Mouse (Mus musculus): ENCODE measurements around the gene Chek2.

Chek2 gene
- long read RNA-seq, experiment 1, partial matches to known transcripts: 0 of 3 reads
- long read RNA-seq, experiment 1, other reads (novel, unspliced or antisense): 0 of 3 reads
- long read RNA-seq, experiment 2, partial matches to known transcripts: 0 of 2 reads
- long read RNA-seq, experiment 2, other reads (novel, unspliced or antisense): 2 of 2 reads

DNA sequence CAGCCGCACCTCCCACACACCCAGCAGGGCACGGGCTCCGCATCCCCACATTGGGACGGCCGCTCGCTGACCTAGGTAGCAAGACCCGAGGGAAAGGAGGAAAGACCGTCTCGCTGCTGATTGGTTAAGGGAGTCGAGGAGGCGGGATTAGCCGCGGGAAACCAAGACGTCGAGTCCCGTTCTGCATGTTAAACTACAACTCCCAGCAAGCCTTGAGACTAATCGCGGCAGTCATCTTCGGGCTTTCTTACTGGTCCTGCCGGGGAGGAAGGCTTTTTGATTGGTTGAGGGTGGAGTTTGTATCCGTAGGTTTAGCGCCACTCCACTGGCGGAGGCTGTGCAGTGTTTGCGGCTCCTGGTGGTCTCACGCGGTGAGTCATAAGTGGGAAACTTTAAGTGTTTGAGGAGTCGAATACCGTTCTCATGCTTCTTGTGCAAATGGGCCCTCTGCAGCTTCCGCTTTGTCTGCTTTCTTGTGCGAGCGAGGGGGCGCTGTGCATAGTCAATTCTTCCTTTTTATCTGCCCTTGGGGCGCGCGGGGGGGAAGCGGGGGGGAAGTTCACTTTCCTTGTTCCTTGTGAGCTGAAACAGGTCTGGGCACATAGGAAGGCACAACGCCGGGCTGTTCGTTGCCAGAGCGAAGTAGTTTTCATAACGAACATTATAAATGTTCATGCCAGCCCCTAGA lies at the start of gene Chek2, which contains the start of gene Hscb:
Gene Chek2, plus strand, starts transcription at position 302 of the 688 bp plus-strand sequence.
Gene Hscb, minus strand, starts transcription at position 100 of the 688 bp plus-strand sequence.
- intact Hi-C loops (cut with DNase I): loop anchor here (10.0 kb wide), 1 partner anchor 425 kb away; no protein-coding TSS in a partner anchor

GRCm38 (mm10) chr5:110794363-110794762 lies 45.4 kb upstream of the Chek2 start:
- intact Hi-C loops (cut with DNase I): no loop called here

- intact Hi-C loops (cut with DNase I): no loop called here
Observed at GRCm38 (mm10) chr5:110797696-110798095, 42.1 kb upstream of the Chek2 start.

- intact Hi-C loops (cut with DNase I): no loop called here
Observed at GRCm38 (mm10) chr5:110801036-110801624, 38.6 kb upstream of the Chek2 start.

- intact Hi-C loops (cut with DNase I): no loop called here
Observed at GRCm38 (mm10) chr5:110802186-110802585, 37.6 kb upstream of the Chek2 start.

DNA sequence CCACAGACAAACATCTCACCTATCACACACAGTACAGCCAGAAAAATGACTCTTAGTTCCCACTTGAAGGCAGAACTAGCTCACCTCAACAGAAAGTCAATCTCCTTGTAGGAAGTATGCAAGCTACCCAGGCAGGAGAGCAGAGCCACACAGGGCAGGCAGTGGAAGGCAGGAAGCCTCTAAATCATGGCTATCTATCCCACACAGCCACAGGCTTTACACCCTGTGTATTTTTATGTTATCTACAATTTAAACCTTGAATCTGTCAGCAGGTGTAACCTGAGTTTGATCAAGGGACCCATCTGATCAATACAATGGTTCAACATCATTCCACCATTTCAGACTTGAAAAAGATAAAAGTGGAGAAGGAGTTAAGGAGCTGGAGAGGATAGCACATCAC lies 37.0 kb upstream of the Chek2 start:
- intact Hi-C loops (cut with DNase I): no loop called here

GRCm38 (mm10) chr5:110804012-110804743 lies 35.6 kb upstream of the Chek2 start:
- intact Hi-C loops (cut with DNase I): no loop called here

DNA sequence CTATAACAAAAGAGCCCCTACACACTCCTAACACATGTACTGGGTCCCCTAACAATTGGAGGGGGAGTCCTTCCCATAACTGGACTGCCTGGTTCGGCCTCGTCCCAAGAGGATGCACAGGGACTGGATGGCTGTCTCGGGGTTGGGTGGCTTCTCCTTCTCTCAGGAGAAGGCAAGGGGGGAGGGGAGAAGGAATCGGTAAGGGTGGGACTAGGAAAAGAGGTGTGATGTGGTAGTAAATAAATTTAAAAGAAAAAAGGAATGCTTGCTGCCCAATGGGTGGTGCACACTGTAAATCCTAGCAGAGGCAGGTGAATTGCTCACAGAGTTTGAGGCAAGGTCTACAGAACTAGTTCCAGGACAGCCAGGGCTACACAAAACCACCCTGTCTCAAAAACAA lies 33.6 kb upstream of the Chek2 start:
- intact Hi-C loops (cut with DNase I): loop anchor here (5.0 kb wide), 1 partner anchor 34 kb away; the partner anchor contains the start of gene Ep400

GRCm38 (mm10) chr5:110806676-110807075 lies 33.1 kb upstream of the Chek2 start:
- intact Hi-C loops (cut with DNase I): loop anchor here (5.0 kb wide), 1 partner anchor 34 kb away; the partner anchor contains the start of gene Ep400

DNA sequence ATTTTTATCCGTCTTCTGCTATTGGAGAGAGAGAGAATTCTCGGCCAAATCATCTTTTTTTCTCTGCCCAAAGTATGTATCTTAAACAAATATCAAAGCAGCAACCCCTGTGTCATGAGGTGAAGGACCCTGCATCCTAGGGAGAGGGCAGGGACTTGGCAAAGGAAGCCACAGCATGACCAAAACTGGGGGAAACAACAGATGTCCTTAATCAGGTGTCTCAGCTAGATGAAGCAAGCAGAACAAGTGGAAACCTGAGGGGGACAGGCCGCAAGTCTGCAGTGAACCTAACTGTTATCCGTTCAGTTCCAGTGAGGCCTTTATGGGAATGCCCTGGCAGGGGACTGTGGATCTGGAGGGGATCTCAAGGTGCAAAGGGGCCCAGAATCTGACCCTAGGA lies 32.3 kb upstream of the Chek2 start:
- intact Hi-C loops (cut with DNase I): loop anchor here (5.0 kb wide), 1 partner anchor 35 kb away; the partner anchor contains the start of gene Ep400

DNA sequence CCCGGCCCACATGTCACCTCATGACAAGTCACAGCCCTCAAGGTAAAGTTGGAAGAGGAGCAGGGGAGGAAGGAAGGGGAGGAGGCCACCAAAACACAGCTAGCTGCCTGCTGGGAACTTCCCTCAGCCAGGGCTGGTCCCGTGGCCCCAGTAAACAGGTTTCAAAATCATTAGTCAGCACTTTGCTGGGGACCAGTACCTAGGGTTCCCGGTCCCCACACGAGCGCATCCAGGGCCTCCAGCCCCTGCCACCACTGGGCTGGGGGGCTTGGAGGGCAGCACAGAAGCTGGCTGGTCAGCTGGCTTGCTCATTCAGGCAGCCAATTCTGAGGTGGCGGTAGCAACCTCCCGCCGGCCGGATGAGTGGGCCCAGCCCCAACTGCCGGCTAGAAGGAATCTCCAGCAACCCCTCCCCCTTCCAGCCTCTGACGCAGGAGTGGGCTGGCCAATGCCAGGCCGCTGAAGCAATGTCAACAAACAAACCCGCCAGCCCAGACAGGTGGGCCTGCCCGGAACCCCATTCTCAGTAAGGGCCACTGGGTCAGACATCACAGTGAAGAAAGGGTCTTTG lies 31.6 kb upstream of the Chek2 start:
- intact Hi-C loops (cut with DNase I): loop anchor here (5.0 kb wide), 1 partner anchor 36 kb away; the partner anchor contains the start of gene Ep400

DNA sequence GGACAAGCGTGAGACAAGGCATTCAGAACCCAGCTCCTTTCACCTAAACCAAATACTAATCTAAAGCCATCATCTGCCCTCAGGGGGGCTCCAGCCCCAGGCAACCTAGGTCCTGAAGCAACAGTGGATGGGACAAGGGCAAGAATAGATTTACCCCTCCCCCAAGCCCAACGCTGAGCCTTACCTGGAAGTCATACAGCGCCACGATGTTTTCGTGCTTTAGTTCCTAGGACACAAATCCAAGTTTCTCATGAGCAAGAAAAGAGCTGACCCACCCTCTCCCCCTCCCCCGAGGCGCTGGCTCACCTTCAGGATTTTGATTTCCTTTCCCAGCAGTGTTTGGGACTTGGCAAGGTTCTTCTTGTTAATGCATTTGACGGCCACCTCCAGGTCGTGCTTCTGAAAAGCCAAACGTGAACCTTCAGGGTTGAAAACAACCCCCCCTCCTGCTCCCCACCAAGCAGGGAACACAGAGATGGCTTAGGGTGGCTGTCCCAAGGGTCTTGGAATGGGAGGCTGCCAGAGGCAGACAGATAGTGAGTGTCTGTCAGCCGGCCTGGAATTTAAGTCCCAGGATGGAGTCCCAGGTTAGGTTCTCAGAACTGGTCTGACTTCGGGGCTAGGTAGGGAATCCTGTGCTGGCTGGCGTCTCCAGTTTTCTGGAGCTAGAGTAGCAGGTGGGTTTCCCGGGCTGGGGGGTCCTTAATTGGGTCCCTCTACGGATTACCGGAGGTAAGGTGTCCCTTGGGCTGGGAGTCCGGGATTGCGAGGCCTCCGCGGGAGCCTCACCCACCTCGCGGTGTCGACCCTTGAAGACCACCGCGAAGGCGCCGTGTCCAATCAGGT lies 30.7 kb upstream of the Chek2 start:
- intact Hi-C loops (cut with DNase I): loop anchor here (5.0 kb wide), 1 partner anchor 37 kb away; the partner anchor contains the start of gene Ep400

GRCm38 (mm10) chr5:110809667-110810325 lies 30.0 kb upstream of the Chek2 start, which contains the start of gene Ulk1:
TSS of gene Ulk1 (minus strand) at chr5:110810097.
- intact Hi-C loops (cut with DNase I): loop anchor here (5.0 kb wide), 1 partner anchor 37 kb away; the partner anchor contains the start of gene Ep400

DNA sequence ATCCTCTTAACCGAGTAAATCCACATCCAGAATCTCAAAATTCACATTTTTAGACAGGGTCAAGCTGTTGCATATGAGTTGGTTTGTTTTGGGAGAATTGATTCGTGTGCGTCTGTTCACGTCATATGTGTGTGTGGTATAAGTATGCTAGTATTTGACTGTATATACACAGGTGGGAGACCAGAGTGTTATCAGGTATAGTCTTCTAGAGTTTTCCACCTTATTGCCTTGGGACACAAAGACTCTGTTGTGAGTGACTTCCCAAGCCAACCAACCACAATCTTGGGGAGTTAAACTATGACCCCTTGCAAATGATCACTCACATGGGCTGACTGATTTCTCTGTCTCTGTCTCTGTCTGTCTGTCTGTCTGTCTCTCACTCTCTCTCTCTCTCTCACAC lies 15.4 kb upstream of the Chek2 start:
- intact Hi-C loops (cut with DNase I): no loop called here

DNA sequence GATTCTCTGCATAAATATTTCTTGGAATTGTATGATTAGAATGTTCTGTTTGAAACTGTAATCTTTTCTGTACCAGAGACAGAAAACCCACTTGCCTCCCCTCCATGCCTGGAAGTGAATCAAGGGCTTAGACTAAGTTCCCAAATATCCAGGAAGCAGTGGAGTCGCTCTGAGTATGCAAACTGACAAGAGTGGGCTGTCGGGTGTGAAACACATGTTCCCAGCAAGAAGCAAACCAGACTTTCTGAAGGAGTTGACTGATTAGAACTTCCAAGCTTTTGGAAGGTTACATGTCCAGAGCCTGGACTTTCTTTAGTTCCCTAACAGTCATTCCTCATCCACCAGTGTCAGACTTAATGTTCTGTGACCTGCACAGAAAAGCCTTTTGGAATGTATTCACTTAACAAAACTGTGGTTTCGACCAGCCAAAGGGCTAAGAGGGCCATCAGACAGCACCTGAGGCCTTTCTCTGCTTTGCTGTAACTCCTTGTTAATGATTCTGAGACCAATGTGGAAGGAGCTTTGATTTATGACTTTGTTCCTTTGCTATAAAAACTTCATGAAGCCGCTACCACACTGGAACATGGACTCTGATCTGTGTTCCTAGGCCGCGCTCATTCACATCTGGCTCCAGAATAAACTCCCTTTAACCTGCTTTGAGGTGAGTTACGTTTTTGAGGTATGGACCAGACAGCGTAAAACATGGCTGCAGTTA lies 12.8 kb upstream of the Chek2 start:
- intact Hi-C loops (cut with DNase I): no loop called here

- intact Hi-C loops (cut with DNase I): no loop called here
Observed at GRCm38 (mm10) chr5:110827576-110827975, 12.2 kb upstream of the Chek2 start.

DNA sequence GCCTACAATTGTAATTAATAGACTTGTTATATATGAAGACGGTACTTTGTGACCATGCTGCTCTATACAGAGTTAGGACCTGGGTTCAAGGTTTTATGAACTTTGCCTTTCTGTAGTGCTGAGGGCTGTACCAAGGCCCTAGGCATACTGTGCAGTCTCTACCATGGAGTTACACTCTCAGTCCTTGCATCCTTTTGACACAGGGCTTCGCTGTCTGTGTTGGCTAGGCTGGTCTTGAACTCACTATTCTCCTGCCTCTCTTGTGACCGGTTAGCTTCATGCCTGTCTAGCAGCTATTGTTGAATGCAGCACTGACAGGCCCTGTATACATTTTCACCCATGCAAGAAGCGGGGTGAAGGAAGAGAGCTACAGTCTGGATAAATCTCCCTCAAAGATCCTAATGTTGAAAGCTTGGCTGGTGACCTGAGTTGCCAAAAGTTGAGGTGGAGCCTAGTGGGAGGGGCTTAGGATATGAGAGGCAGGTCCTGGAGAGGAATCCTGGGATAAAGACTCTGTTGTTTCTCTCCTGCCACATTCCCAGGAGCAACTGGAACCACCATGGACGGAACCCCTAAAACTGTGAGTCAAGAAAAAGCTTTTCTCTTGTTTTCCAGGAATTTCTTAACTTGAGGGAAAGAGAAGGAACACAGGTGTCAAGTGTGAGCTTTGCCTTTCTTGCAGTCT lies 8.6 kb upstream of the Chek2 start:
- intact Hi-C loops (cut with DNase I): loop anchor here (10.0 kb wide), 1 partner anchor 434 kb away; no protein-coding TSS in a partner anchor

DNA sequence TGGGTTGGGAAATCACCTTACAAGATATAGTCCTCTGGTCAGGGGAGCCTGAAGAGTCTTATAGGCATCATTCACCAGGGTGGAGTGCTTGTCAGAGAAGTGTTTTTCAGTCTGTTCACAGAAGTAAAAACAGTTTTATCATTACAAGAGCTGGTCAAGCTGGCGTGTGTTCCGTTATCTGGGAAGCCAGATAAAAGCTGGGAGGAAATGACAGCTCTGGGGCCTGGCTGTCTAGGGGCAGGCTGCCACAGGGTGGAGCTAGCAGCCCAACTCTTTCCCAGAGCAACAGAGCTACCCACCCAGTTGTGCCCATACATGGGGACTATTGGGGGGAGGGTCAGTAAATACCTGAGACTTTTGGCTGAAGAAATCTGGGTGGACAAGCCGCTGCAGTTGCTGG lies 3.8 kb upstream of the Chek2 start:
- intact Hi-C loops (cut with DNase I): loop anchor here (2.0 to 10.0 kb wide), 2 partner anchors 87 to 429 kb away; no protein-coding TSS in a partner anchor

Measured in adrenal gland (tissue).